Mouse (Mus musculus): ENCODE data around the gene Gys1.

The Gys1 gene

GRCm38 (mm10) chr7:45414740-45415224 lies 19.9 kb upstream of the Gys1 start:
- no peak for DNase-seq (ENCODE audit: low spot score in 2 of 2)

DNA sequence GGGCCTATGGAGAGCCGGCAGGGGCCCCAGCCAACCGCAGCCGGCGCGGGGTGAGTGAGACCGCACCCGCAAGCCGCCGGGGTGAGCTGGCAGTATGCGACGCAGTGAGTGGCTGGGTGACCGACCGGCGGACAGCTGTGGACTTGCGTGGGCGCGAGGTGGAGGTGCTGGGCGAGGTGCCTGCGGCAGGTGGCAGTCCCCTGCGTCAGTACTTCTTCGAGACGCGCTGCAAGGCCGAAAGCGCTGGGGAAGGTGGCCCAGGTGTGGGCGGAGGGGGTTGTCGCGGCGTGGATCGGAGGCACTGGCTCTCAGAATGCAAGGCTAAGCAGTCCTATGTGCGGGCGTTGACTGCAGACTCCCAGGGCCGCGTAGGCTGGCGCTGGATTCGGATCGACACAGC lies 19.0 kb upstream of the Gys1 start:
- no peak for DNase-seq (ENCODE audit: low spot score in 2 of 2)

DNA sequence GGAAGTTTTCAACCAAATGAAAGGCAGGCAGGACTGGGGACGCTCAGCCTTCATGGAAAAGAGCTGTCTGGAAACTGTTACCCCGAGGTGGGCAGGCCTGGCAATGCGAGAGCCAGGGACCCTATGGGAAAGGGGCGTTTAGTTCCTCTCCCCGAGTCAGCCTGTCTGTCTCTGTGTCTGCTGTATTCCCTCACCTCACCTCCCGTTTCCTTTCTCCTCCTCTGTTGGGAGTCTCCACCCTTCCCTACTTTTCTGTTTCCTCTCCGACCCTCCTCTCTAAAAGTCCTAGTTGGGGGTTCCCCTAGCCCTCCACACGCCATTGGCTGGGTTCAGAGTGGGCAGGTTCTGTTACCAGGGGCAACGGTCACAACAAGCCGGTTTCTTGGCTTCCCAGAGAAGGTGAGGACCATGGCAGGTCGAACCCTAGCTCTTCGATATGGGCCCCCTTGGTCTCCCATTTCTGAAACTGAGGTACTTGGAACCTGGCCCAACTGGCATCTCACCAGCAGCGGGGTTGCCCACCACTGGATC lies 16.6 kb upstream of the Gys1 start:
- no peak for DNase-seq (ENCODE audit: low spot score in 2 of 2)

- DNase-seq (ENCODE audit: low spot score in 2 of 2): no peak
Measured at GRCm38 (mm10) chr7:45419859-45420614, 14.6 kb upstream of the Gys1 start.

- no peak for DNase-seq (ENCODE audit: low spot score in 2 of 2)
Measured at GRCm38 (mm10) chr7:45420615-45420919, 14.1 kb upstream of the Gys1 start, which contains the start of gene Lhb. TSS of gene Lhb (plus strand) at chr7:45420820.

DNA sequence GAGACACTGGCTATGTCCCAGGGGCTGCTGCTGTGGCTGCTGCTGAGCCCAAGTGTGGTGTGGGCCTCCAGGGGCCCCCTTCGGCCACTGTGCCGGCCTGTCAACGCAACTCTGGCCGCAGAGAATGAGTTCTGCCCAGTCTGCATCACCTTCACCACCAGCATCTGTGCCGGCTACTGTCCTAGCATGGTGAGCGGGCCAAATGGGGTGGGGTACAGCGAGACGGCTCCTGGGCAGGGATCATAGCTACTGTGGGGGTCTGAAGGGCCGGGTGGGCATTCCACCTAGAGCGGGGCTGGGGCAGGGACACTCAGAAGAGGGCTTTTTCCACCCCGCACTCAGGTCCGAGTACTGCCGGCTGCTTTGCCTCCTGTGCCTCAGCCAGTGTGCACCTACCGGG lies 13.4 kb upstream of the Gys1 start:
- DNase-seq (ENCODE audit: low spot score in 2 of 2): no peak

DNA sequence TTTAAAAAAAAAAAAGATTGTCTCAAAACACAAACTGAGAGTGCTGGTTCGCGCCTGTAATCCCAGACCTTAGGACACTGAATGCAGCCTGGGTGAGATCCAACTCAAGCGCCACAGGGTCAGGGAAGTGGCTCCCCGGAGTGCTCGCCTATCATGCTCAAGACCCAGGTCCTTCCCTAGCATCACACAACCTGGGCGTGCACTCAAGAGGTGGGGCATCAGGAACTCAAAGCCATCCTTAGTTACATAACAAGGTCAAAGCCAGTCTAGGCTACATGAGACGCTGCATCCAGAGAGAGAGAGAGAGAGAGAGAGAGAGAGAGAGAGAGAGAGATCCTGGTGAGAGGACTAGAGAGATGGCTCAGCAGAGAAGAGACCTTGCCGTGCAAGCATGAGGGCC lies 8.1 kb upstream of the Gys1 start:
- DNase-seq (ENCODE audit: low spot score in 2 of 2): no peak

- DNase-seq (ENCODE audit: low spot score in 2 of 2): peak in 1 of 2 experiments; percentile 17
Measured at GRCm38 (mm10) chr7:45433835-45434202, 825 bp upstream of the Gys1 start.

DNA sequence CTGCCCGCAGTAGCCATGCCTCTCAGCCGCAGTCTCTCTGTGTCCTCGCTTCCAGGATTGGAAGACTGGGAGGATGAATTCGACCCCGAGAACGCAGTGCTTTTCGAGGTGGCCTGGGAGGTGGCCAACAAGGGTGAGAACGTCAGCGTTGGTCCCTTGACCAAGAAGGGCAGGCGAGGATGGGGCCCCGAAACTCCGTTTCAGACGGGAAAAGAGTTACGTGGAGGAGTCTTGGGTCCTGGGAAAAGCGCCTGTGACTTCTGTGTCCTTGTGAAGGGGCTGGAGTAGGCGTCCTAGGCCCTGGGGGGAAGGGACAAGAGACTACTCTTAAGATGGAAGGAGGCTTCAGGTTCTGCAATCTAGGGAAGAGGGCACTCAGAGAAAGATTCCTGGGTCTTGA lies 394 bp downstream of the Gys1 start:
- no peak for DNase-seq (ENCODE audit: low spot score in 2 of 2)

DNA sequence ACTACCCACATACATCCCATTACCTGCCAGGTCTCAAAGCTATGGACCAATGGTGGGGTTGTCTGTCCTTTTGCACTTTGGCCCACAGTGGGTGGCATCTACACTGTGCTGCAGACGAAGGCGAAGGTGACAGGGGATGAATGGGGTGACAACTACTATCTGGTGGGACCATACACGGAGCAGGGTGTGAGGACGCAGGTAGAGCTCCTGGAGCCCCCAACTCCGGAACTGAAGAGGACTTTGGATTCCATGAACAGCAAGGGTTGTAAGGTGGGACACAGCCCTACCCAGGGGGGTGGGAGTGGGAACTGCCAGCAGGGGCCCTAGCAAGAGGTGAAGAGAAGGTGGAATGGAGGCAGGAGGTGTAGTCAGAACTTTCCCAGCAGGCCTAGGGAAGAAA lies 1.8 kb downstream of the Gys1 start:
- DNase-seq (ENCODE audit: low spot score in 2 of 2): no peak

GRCm38 (mm10) chr7:45437046-45437445 lies 2.4 kb downstream of the Gys1 start:
- no peak for DNase-seq (ENCODE audit: low spot score in 2 of 2)

DNA sequence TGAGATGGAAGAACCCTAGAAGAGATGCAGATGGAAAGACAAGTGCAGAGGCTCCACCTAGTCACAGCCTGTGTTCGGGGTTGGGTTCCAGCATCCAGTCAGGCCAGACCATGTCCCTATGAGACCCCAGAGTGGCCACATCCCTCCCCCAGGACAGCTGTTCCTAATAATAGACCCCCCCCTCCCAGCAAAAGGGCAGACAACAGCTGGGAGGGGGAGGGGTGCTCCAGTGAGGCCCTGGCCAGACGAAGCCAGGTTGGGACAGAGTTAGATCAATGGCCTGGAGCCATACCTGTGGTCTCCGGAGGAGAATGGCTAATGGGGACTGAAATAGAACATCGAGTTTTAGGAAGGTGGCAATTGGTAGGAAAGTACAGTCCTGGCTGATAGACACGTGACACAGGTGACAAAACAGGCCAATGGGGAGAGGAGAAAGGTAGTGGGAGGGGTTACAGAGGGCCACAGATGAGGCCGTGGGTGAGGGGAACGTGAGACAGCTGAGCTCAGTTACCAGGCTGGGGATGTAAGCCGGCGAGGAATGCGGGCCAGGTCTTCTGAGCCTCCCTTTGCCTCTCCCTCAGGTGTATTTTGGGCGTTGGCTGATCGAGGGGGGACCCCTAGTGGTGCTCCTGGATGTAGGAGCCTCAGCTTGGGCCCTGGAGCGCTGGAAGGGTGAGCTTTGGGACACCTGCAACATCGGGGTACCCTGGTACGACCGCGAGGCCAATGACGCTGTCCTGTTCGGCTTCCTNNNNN lies 3.1 kb downstream of the Gys1 start, which contains the start of gene Ruvbl2:
Ruvbl2 (minus strand) TSS at position 576 of the 756 bp plus-strand sequence.
- no peak for DNase-seq (ENCODE audit: low spot score in 2 of 2)

DNA sequence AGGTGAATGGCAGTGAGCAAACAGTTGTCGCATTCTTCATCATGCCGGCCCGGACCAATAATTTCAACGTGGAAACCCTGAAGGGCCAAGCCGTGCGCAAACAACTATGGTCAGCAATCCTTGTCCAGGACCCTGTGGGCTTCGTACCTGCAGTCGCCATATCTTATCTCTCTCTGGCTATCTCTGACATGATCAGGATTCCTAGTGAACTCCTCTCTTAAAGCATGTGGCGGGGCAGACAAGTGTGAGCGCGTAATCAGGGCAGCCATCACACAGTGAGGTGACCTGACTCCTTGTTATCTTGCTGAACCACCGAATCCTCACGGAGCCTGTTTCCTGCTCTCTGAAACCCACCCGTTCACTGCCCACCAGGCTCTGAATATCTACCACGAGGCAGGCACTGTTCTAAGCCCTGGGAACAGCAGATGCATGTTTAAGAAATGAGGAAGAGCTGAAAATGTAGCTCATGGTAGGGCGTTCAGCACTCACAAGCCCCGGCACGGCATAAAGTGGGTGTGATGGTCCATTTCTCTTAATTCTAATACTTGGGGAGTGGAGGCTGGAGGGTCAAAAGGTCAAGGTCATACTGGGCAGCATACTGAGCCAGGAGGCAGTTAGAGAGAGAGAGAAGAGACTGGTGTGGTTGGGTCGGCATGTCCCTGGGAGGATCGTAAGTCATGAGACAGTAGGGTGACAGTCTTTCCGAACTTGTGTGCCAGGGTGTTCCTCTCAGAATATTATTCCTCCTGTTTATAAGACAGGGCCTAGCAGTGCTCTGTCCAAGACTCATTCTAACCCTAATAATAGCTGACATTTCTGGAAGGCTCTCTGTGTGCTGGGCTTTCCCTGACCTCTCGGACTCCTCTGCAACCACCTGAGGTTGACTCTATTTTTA lies 9.1 kb downstream of the Gys1 start:
- peak in 1 of 2 experiments; percentile 13 for DNase-seq (ENCODE audit: low spot score in 2 of 2)

DNA sequence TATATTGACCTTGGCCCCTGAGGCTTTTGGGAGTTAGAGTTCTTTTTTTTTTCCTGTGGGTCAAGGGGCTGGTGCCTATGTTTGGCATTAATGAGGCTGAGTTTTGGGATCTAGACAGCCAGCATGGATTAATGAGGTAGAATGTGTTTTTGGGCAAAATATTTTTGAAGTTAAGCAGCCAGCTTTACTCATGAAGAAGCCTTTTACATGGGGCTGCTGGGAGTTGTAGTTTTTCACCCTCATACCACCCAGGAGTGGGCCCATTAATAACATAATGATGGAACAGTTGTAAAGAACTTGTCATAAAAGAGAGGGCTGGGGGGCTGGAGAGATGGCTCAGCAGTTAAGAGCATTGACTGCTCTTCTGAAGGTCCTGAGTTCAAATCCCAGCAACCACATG lies 11.9 kb downstream of the Gys1 start:
- no peak for DNase-seq (ENCODE audit: low spot score in 2 of 2)

DNA sequence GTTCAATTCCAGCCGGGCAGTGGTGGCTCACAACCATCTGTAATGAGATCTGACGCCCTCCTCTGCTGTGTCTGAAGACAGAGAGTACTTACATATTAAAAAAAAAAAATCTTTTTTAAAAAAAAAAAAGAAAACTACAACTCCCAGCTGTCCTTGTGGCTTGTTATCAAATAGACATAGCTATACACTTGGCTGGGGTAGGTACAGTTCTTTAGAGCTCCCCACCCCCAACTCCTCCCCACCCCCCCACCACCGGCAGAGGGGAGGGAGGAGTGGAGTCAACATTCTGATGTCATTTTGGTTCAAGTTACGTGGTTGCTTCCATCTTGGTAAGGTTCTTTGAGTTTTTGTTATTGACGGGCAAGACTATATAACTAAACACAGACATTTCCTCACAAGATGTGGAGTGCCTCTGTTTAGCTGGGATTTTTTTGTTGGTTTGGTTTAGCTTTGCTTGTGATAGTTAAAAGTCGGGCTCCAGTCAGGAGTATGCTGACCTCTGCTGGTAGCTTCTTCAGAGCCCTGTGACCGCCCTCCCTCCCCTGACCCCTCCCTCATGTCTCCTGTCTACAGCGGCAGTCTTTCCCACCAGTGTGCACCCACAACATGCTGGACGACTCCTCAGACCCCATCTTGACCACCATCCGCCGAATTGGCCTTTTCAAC lies 12.8 kb downstream of the Gys1 start:
- DNase-seq (ENCODE audit: low spot score in 2 of 2): no peak

- no peak for DNase-seq (ENCODE audit: low spot score in 2 of 2)
Measured at GRCm38 (mm10) chr7:45449974-45450373, 15.3 kb downstream of the Gys1 start.

DNA sequence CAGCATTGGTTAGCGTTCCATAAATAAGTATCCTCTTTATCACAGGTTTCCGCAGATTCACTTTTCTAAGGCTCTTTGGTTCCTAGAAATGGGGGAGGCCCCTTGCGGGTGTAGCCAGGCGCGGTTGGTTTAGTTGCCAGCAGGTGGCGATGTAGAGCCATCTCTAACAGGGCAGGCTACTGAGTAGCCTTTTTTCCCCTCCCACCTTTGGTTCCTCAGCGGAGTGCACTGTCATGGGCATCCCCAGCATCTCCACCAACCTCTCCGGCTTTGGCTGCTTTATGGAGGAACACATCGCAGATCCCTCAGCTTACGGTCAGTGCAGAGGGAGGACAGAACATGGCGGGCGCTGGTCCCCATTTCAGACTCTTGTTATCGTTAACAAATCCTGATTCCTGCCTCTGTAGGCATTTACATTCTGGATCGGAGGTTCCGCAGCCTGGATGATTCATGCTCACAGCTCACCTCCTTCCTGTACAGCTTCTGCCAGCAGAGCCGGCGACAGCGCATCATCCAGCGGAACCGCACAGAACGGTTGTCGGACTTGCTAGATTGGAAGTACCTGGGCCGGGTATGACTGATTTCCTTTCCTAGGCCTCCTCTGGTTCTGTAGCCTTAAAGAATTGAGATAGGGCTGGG lies 16.8 kb downstream of the Gys1 start:
- DNase-seq (ENCODE audit: low spot score in 2 of 2): peak; percentile 80 to 85

DNA sequence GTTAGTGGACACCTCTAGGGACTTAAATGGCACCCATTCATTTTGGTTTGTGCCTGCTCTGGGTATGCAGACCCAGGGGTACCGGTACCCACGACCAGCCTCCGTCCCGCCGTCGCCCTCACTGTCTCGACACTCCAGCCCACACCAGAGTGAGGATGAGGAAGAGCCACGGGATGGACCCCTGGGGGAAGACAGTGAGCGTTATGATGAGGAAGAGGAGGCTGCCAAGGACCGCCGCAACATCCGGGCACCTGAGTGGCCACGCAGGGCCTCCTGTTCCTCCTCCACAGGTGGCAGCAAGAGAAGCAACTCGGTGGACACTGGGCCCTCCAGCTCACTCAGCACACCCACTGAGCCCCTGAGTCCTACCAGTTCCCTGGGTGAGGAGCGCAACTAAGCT lies 20.3 kb downstream of the Gys1 start:
- DNase-seq (ENCODE audit: low spot score in 2 of 2): no peak

DNA sequence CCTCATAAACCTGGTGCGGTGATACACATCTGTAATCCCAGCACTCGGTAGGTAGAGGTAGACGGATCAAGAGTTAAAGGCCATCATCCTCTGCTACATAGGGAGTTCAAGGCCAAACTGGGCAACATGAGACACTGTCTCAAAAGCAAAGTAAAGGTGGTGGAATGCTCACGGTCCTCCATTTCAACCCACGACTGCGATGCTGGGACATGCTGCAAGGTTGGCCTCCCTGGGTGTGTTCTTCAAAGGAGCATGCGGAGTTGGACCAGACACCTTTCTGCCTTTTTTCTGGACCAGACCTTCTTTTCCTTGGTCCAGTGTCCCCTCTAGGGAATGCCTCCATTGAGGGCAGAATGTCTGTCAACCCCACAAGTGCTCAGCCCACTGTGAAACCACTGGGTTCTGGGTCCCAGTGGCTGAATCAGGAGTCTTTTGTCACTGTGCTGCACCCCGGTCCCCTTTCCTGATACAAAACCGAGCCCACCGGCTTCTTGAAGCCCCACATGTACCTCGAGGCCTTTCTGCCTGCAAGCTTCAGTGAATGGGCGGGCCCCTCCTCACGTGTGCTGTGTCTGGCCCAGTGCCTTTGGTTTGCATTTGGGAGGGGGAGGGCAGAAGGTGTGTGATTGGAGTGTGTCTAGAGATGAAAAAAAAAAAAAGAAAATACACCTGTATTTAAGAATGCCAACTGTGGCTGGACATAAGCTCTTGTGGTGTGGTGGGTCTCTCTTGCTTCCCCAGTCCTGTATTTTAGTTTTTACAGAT lies 21.5 kb downstream of the Gys1 start:
- no peak for DNase-seq (ENCODE audit: low spot score in 2 of 2)

- no peak for DNase-seq (ENCODE audit: low spot score in 2 of 2)
Measured at GRCm38 (mm10) chr7:45456721-45457203, 22.1 kb downstream of the Gys1 start.
